Mouse (Mus musculus): Measurements from ENCODE around the gene Plxna4.

Gene Plxna4

GRCm38 (mm10) chr6:32224007-32224703, 363.8 kb downstream of the Plxna4 start:
- DNase-seq: peak; percentile 27

- no peak for DNase-seq
Measured at GRCm38 (mm10) chr6:32220765-32221164, 367.2 kb downstream of the Plxna4 start.

- no peak for DNase-seq
Measured at GRCm38 (mm10) chr6:32218544-32218943, 369.4 kb downstream of the Plxna4 start.

DNA sequence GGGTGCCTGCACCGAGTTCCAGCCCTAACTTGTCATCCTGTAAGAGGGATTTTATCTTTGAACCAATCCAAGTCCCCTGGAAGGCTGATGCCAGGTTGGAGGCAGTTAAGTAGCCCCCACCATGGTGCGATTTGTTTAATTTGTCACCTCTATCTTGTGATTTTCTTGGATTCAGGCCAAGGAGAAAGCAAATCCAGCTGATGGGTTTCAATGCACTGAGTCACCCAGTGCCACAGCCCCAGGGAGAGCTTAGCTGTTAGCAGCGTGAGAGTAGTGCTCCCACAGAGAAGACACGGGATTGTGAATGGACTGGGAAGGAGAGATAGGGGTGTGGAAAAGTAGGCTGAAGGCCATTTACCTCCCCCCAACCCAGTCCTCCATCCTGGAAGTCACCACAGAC, 375.6 kb downstream of the Plxna4 start:
- DNase-seq: no peak

- no peak for DNase-seq
Measured at GRCm38 (mm10) chr6:32210139-32210538, 377.9 kb downstream of the Plxna4 start.

- DNase-seq: no peak
Measured at GRCm38 (mm10) chr6:32208951-32209350, 379.0 kb downstream of the Plxna4 start.

DNA sequence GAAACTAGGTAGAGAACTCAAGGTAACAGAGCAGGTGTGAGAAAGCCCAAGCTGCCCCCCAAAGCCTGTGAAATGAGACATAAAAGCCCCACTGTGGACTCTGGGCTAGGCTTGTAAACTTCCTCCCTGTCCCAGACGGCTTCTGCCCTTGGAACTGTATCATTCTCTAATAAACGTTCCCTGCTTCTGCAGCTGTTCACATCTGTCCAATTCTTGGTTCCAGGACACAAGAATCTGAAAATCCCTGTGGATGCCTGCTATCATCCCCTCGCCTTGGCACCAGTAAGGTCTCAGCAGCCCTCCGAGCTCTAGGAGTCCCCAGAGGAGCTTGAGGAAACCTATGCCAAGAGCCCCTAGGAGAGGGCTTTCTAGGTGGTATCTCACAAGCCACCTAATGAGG, 383.7 kb downstream of the Plxna4 start:
- DNase-seq: no peak

DNA sequence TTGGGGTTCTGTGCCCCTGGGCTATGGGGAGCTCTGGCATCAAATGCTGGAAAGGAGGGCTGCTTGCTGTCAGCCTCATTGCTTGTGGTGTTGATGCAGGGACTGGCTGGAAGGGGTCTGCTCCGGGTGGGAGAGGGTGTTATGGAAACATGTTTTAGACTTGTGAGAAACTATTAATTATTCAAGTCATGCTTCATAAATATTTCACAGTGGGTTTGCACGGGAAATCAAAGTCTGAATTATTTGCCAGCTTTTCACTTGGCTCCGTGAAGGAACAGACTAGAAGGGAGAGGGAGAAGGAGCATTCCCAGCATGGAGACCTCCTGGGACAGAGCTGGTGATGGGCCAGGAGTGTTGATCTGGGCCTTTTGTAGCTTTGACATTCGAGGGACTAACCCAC, 384.6 kb downstream of the Plxna4 start:
- DNase-seq: no peak

DNA sequence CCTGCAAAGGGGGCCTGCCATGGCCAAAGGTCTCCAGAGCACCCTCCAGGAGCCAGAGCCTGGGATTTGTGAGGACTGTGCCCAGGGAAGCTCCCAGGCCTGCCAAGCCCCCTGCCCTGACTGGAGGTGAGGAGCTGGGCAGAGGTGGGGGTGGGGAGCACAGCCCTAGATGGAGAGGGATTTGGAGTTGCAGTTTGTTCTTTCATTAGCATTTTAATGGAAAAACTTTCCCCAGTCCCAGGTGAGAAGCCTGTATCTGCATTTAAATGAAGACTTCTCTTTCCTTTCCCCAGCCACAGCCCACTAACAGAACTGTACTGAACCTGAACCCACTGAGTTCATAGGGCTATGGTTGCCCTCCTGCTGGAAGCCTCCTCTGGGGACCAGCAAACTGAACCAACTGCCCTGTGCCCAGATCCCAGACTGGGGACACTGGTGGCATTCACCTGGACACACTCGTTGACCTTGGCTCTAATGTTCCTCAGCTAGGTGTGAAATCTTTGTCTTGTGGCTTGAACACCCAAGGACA, 385.3 kb downstream of the Plxna4 start:
- no peak for DNase-seq

- peak; percentile 69 for DNase-seq
Measured at GRCm38 (mm10) chr6:32201506-32201905, 386.5 kb downstream of the Plxna4 start.

DNA sequence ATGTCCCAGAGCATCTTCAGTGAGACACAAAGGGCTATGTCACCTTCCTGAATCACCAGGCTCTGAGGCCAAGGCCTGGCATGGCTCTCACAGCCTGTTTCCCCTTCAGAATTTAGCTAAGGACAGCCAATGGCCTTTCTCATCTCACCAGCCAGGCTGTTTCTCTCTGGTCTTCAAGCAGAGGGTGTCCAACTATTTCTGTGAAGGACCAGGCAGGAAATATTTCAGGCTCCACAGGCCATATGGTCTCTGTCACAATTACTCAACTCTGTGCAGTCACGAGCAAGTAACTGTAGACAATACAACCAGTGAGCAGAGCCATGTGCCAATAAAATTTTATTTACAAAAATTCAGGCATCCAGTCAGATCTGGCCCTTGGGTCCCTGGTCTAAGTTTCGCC, 388.4 kb downstream of the Plxna4 start:
- DNase-seq: peak; percentile 85

DNA sequence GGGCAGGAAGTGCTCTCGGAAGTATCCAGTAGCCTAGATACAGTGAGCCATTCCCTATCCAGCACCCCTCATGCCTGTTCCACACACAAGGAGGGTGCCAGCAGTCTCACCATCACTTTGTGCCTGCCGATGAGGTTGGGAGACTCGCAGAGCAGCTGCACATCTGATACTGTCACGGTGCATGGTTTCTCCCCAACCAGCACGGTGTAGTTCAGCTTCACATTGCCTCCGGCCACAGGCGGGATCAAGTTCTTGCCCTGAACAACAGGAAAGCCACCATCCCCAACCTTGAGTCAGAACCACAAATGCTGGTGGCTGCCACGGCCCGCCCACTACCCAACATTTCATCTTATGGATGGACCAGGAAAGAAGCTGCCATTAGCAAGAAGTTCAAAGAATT, 391.1 kb downstream of the Plxna4 start:
- no peak for DNase-seq

GRCm38 (mm10) chr6:32193046-32193445, 394.9 kb downstream of the Plxna4 start:
- DNase-seq: peak; percentile 71

GRCm38 (mm10) chr6:32184402-32184985, 403.5 kb downstream of the Plxna4 start:
- no peak for DNase-seq

GRCm38 (mm10) chr6:32183651-32184185, 404.3 kb downstream of the Plxna4 start:
- no peak for DNase-seq

DNA sequence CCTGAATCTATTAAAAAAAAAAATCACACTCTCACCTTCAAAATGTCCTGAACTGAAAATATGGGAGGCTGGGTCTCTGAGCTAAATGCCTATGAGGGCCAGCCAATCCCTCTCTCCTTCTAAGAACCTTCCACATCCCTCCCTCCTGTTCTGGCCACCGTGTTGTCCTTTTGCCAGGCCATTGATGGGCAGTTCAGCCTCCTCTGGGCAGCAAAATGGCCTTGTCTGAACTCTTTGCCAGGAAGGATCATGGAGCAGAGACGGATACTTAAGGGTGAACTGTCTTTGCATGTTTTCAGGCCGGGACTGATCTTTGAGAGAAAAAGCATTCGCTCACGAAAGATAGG, 408.0 kb downstream of the Plxna4 start:
- DNase-seq: no peak

- no peak for DNase-seq
Measured at GRCm38 (mm10) chr6:32179346-32180011, 408.5 kb downstream of the Plxna4 start.

DNA sequence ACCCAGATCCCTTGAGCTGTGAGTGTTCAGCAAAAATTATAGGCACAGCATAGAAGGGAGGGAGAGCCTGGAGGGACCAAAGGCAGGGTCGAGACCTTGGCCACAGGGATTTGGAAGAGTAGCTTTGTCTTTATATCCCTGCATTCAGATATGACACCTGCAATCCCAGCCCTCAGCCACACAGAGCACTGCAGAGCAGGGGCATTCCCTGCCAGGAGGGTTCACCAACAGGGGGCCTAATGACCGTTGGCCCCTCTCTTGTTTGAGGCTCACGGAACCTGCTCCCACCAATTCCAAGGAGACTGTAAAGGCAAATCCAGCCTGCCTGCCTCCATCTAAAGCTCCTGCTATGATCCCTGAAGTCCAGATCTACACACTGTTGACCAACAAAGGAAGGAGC, 410.1 kb downstream of the Plxna4 start:
- DNase-seq: no peak

DNA sequence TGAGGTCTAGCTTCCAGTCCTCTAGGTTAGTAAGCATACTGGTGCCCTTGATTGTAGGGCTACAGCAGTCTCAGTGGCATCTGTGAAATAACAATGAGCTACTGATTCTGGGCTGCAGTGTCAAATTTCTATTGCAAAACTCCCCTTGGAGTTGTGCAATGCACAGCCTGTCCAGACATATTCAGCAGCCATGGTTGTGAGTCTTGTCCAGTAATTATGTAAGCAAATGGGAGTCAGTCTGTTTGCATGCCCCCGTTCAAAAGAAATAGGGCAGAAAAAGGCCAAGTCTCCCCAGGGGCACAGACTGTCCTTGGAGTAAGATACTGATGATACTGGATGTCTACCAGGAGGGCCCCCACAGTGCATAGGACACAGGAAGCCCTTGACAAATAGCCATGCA, 420.3 kb downstream of the Plxna4 start:
- peak; percentile 66 for DNase-seq

DNA sequence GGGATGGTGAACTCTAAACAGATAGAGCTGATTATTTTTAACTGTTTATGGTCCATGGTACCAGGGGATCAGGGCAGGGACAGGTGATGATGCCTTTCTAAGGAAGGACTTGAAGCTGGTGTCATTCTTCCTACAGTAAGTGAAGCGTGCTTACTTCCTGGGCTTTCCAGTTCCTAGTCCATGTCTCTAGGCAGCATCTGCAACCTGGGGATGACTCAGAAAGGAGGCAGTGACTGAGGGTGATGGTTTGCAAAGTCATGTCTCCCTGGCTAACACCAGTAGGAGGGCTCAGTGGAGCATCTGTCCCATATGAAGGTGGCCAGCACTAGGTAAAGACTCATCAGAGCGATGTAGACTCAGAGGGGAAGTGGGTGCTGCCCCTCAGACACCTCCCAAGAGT, 427.6 kb downstream of the Plxna4 start:
- DNase-seq: no peak

DNA sequence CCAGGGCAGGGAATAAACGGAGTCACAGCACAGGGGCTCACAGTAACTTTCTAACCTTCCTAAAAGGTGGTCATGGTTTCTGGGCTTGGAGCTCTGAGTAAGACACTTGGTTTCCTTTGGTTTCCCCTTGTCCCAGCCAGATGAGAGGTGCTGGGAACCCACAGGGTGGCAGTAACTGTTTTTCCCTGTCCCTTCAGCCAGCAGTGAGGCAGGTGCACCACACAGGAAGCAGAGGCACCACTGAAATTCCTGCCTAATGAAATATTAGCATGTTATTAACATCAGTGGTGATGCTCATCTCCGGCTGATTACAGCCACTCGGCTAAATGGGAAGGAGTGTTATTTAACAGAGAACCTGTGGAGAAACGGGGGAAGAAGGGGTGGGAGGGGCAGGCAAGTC, 428.1 kb downstream of the Plxna4 start:
- no peak for DNase-seq

DNA sequence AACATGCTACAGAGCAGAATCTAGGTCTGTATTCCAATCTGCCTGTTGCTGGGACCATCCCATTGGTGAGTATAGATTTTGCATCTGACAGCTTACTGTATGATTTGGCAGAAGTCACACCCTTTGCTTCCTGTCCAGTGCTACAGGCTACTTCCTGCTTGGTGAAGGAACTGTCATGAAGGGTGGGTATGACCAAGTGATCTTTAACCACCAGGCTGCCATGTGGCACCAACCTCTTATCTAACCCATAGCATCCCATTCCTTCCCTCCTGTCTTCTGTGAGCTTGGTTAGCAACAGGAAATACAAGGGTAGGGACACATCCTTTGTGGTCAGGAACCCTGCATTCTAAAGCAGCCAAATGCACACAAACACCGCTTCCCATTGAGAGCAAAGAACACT, 429.6 kb downstream of the Plxna4 start:
- no peak for DNase-seq

DNA sequence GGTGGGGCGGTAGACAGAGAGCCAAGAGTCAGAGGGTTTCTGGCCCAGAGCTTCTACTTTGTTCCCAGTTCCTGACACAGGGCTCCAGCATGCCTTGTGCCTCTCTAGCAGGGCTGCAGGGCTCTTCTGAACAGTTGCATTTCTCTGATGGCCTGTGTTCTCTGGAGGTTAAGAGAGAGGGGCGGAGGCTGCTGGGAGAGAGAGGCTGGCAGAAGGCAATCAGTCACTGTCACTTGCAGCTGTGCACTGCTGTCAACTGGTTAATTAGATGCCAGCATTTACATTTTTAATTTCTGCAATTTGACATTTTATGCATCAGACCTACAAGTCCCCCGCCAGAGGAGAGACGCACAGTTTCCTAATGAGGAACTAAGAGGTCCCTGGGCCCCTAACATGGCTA, 434.8 kb downstream of the Plxna4 start:
- DNase-seq: no peak

DNA sequence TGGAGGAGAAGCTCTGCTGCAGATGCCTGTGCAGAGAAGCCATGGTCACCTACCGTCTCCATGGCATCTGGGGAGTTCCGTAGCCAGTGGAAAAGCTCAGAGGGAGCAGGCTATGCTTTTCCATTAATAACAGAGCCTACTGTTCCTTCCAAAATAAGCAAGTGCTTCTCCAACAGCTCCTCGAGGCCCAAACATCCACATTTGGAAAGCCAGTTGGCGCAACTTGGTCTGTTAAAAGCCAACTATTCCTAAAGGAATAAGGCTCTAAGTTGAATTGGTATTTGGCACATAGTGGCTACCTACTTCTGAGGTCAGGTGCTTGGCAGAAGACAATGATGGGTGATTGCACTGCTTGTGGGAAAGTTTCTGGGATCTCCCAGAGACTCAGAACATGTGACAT, 437.2 kb downstream of the Plxna4 start:
- DNase-seq: no peak
